Mouse (Mus musculus): ENCODE measurements around the gene Gfy. TPM values are rescaled to one million over a fixed set of nuclear protein-coding genes. Genes with fewer than 3 reads are reported as not detected.

Gfy gene
- total RNA-seq (2014; rRNA removed): 0.36 TPM in 1 of 2 replicates, not detected in the other
- not detected in 2 replicates for polyA plus RNA-seq (2015; fragmentation: Nextera tagmentation; extraction: Ambion mirVana)

DNA sequence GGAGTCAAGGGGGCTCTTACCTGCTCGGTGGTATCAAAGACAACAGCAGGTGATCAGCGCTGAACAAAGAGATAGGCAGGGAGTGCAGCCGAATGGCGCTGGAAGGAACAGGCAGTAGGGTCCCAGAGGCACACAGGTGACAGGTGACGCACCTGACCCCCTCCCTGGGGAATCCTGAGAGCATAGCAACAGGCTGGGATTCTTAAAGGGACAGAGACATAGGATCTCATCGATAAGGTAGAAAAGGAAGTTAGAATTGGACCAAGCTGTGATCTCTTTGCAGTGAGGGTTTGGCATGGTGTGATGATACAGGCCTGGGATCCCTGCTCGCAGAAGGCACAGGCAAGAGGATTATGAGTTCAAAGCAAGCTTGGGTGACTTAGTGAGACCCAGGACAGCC, at the start of gene Gfy:
TSS of gene Gfy (minus strand) at position 101 of the 400 bp plus-strand sequence.
- Histone ChIP-seq H3K4me3 (ENCODE audit: low read length) (no peak within 1 kb of the TSS), H3K4me2 (ENCODE audit: low read depth, low read length) (no peak within 1 kb of the TSS), H3K36me3 (ENCODE audit: insufficient read depth, low read length) (no peaks in the 10 kb centered on the region), H3K4me1 (ENCODE audit: insufficient read depth, low read length) (no peaks in the 10 kb centered on the region), H3K9ac (replicated peaks; ENCODE audit: low read length) (no peak within 1 kb of the TSS), H3K27me3 (ENCODE audit: insufficient read depth, low read length) (peaks cover 95% of the 10 kb centered on the region), H3K27ac (no peak within 1 kb of the TSS), H3K9me3 (ENCODE audit: low read length) (no peaks in the 10 kb centered on the region)
- no peak for ATAC-seq
- 26% methylated on average over 7 of the region's 7 CpGs for WGBS
- DNase-seq (ENCODE audit: low spot score): no peak
- TF ChIP-seq CTCF (IDR thresholded peaks at IDR 0.05; ENCODE audit: low read depth): no peak

DNA sequence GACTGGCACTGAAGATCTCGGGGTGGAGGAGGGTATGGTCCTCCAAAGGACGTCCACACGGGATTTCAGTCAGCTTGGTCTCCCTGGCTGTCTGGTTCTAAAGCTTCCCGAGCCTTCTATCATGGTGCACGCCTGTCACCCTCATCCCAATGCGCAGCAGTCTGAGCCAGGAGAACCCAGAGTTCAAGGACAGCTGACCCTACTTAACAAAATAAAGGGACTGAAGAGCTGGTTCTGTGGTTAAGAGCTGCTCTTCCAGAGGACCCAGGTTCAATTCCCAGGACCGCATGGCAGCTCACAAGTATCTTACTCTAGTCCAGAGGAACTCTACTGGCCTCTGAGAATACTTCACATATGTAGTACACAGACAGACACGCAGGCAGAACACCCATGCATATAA, 49.7 kb upstream of the Gfy start:
- Histone ChIP-seq H3K27me3 (ENCODE audit: insufficient read depth, low read length) (no peaks in the 10 kb centered on the region), H3K4me3 (ENCODE audit: low read length) (no peak overlapping the region), H3K9me3 (ENCODE audit: low read length) (no peaks in the 10 kb centered on the region), H3K4me2 (ENCODE audit: low read depth, low read length) (no peak overlapping the region), H3K4me1 (ENCODE audit: insufficient read depth, low read length) (peaks cover 2% of the 10 kb centered on the region; the same call in 1 of the 2 replicates), H3K36me3 (ENCODE audit: insufficient read depth, low read length) (peaks cover 10% of the 10 kb centered on the region), H3K27ac (no peak overlapping the region), H3K9ac (replicated peaks; ENCODE audit: low read length) (no peak overlapping the region)
- ATAC-seq (no peak), DNase-seq (ENCODE audit: low spot score) (no peak)
- 94% methylated on average over 8 of the region's 8 CpGs for WGBS
- TF ChIP-seq CTCF (IDR thresholded peaks at IDR 0.05; ENCODE audit: low read depth): no peak

DNA sequence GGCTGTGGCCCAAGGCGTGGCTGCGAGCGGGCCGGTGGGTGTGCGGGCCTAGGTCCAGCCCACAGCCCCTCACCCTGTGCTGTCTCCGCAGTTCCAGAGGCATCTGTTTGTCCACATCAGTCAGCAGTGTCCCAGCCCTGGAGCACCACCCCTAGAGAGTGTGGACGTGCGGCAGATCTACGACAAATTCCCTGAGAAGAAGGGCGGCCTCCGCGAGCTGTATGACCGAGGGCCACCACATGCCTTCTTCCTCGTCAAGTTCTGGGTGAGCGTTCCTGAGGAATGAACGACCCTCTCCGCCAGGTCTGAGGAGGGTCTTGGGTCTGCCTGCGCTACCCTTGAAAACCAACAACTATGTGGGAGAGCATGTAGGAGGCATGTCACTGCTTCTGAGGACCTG, 49.2 kb upstream of the Gfy start:
- Histone ChIP-seq H3K4me1 (ENCODE audit: insufficient read depth, low read length) (no peaks in the 10 kb centered on the region; the same call in 1 of the 2 replicates), H3K9me3 (ENCODE audit: low read length) (no peaks in the 10 kb centered on the region), H3K27me3 (ENCODE audit: insufficient read depth, low read length) (no peaks in the 10 kb centered on the region), H3K27ac (no peak overlapping the region), H3K36me3 (ENCODE audit: insufficient read depth, low read length) (peaks cover 10% of the 10 kb centered on the region), H3K9ac (replicated peaks; ENCODE audit: low read length) (no peak overlapping the region), H3K4me2 (ENCODE audit: low read depth, low read length) (no peak overlapping the region), H3K4me3 (ENCODE audit: low read length) (no peak overlapping the region)
- WGBS: 82% methylated on average over 18 of the region's 18 CpGs
- DNase-seq (ENCODE audit: low spot score) (no peak), ATAC-seq (no peak)
- TF ChIP-seq CTCF (IDR thresholded peaks at IDR 0.05; ENCODE audit: low read depth): no peak

DNA sequence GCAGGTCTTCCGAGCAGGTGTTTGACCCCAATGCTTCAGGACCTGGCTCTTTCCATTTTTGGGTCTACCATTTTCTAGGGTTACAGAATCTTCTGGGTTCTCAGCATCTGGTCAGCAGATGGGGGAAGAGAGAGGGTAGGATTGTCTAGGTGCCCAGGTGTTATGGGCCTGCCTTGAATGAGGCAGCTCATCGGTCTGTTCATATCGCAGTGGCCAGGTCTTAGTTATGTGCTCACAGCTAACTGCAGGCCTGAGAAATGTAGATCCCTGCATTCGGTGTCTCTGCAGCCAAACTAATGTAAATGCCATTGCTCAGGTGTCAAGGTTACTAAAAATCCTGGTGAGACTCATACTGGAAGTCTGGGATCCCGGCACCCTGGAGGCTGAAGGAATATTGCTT, 47.1 kb upstream of the Gfy start:
- H3K27ac ChIP-seq: no peak overlapping the region
- ATAC-seq (no peak), DNase-seq (ENCODE audit: low spot score) (no peak)
- no peaks in the 10 kb centered on the region for H3K27me3 ChIP-seq (ENCODE audit: insufficient read depth, low read length)
- H3K9me3 ChIP-seq (ENCODE audit: low read length): no peaks in the 10 kb centered on the region
- H3K4me3 ChIP-seq (ENCODE audit: low read length): no peak overlapping the region
- WGBS: 97% methylated on average over 5 of the region's 5 CpGs
- H3K36me3 ChIP-seq (ENCODE audit: insufficient read depth, low read length): peaks cover 10% of the 10 kb centered on the region
- no peak overlapping the region for H3K4me2 ChIP-seq (ENCODE audit: low read depth, low read length)
- H3K4me1 ChIP-seq (ENCODE audit: insufficient read depth, low read length): no peaks in the 10 kb centered on the region
- no peak overlapping the region for H3K9ac ChIP-seq (replicated peaks; ENCODE audit: low read length)
- TF ChIP-seq CTCF (IDR thresholded peaks at IDR 0.05; ENCODE audit: low read depth): no peak

DNA sequence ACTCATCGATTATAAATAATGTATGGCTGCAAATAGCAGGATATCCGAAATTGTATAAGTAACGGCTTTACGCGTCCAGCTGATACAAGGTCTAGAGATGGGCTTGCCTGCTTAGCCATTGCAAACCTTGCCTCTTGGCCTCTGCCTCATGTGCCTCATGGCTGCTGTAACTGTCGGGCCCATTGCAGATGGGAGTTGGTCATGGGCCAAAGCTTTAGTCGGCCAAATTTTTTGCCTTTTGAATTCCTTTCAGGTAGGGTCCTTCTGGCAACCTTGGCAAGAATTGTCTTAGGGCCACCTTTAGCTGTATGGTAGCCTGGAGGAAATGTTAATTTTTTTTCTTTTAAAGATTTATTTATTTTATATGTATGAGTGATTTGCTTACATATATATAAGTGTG, 45.5 kb upstream of the Gfy start:
- ATAC-seq (no peak), DNase-seq (ENCODE audit: low spot score) (no peak)
- TF ChIP-seq CTCF (IDR thresholded peaks at IDR 0.05; ENCODE audit: low read depth): no peak
- Histone ChIP-seq H3K4me2 (ENCODE audit: low read depth, low read length) (no peak overlapping the region), H3K4me1 (ENCODE audit: insufficient read depth, low read length) (no peaks in the 10 kb centered on the region), H3K36me3 (ENCODE audit: insufficient read depth, low read length) (peaks cover 10% of the 10 kb centered on the region), H3K9me3 (ENCODE audit: low read length) (no peaks in the 10 kb centered on the region), H3K9ac (replicated peaks; ENCODE audit: low read length) (no peak overlapping the region), H3K27ac (no peak overlapping the region), H3K27me3 (ENCODE audit: insufficient read depth, low read length) (no peaks in the 10 kb centered on the region), H3K4me3 (ENCODE audit: low read length) (no peak overlapping the region)
- 77% methylated on average over 7 of the region's 7 CpGs for WGBS

DNA sequence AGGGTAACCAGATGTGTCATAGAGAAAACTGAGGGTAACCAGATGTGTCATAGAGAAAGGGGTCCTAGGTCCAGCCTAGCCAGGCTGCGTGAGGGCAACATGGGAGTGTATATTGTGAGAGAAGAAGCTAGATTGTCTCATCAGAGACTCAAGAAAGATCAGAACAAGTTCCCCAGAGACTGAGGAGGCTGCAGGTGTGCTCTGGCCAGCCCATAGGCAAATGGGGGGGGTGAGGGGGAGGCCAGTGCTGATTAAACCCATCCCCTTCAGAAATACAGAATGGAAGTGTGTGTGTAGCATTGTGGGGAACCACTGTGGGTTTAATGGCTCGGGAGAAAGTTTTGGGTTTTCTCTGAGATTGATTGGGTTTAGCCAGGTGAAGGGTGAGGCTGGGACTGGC, 42.3 kb upstream of the Gfy start:
- Histone ChIP-seq H3K27me3 (ENCODE audit: insufficient read depth, low read length) (no peaks in the 10 kb centered on the region), H3K27ac (no peak overlapping the region), H3K9ac (replicated peaks; ENCODE audit: low read length) (no peak overlapping the region), H3K4me2 (ENCODE audit: low read depth, low read length) (no peak overlapping the region), H3K9me3 (ENCODE audit: low read length) (no peaks in the 10 kb centered on the region), H3K4me3 (ENCODE audit: low read length) (no peak overlapping the region), H3K36me3 (ENCODE audit: insufficient read depth, low read length) (peaks cover 7% of the 10 kb centered on the region; the same call in 1 of the 2 replicates), H3K4me1 (ENCODE audit: insufficient read depth, low read length) (0 out of 2 replicates have a peak, but pooled peaks cover 6% of the 10 kb centered on the region)
- no peak for TF ChIP-seq CTCF (IDR thresholded peaks at IDR 0.05; ENCODE audit: low read depth)
- ATAC-seq (no peak), DNase-seq (ENCODE audit: low spot score) (no peak)
- 90% methylated on average over 2 of the region's 2 CpGs for WGBS

DNA sequence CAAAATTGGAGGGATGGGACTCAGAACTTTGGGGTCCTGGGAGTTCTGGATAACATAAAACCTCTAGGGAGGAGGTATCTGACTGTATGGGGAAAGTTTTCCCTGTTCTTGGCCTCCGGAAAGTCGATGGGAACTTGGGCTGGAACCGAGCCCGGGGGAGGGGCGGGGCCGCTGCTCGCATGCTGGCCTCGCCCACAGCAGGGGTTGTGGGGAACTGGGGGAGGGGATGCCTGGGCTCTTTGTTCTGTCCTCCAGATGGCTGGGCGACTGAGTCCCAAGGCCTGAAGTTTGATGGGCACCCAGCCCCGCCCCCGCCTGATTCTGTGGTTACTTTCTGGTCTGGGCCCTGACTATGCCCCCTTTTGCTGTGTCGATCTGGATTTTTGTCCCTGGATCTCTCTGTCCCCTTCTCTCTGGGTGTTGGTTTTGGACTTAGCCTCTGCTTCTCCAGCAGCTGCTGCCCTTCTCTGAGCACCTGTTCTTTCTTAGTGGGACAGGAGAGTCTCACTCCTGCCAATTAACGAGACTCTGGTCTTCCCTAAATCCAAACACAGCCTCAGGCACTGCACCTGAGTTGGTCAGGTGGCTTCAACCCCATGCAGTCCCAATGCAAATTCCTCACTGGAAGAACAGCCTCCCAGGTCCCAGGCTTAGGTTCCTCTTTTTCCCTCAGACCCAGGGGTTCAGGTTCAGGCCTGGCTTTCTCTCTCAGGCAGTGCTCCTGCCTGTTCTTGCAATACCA, 37.2 kb upstream of the Gfy start:
- Histone ChIP-seq H3K36me3 (ENCODE audit: insufficient read depth, low read length) (no peaks in the 10 kb centered on the region; the same call in 1 of the 2 replicates), H3K27ac (peak overlapping the region; percentile 81), H3K9me3 (ENCODE audit: low read length) (no peaks in the 10 kb centered on the region), H3K4me2 (ENCODE audit: low read depth, low read length) (peak overlapping the region; percentile 71), H3K27me3 (ENCODE audit: insufficient read depth, low read length) (0 out of 2 replicates have a peak, but pooled peaks cover 5% of the 10 kb centered on the region), H3K4me1 (ENCODE audit: insufficient read depth, low read length) (peaks cover 14% of the 10 kb centered on the region; the same call in 1 of the 2 replicates), H3K9ac (replicated peaks; ENCODE audit: low read length) (peak overlapping the region; percentile 66), H3K4me3 (ENCODE audit: low read length) (peak overlapping the region; percentile 50)
- 2% methylated on average over 13 of the region's 13 CpGs for WGBS
- no peak for TF ChIP-seq CTCF (IDR thresholded peaks at IDR 0.05; ENCODE audit: low read depth)
- peak; percentile 87 for DNase-seq (ENCODE audit: low spot score)
- ATAC-seq: peak; percentile 84
